In the genomic region with DNA sequence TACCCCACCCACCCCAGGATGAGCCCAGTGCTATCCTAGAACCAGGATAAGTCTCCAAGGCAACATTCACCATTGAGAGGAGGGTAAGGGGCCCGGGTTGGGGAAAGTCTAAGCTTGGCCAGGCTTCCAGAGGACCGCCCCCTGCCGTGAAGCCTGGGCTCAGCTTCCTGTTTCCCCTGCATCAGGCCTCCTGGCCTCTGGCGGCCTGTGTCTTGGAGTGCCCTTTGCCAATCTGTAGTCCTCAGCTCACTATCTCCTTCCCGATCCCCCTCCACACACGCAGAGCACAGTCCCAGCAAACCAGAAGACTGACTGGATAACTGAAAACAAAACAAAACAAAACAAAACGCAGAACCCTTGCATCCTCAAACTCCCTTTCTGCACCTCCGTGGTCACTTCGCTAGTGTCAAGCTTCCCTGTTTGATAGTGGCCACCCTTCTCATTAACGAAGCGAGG, we compare ENCODE assay signal across 8 mouse cellular contexts. TPM values are rescaled to one million over a fixed set of nuclear protein-coding genes. Genes with fewer than 3 reads are reported as not detected.
DNase-seq lines count a peak whose midpoint lies in the region; ATAC-seq and TF ChIP-seq lines count a peak whose summit lies in the region.

A gene (plus strand): TSS at position 406 of the 456 bp plus-strand sequence.

- H3K4me2 ChIP-seq in kidney, embryonic 14.5 days (replicated peaks; ENCODE audit: low read depth, low read length), result peak within 1 kb of the TSS; percentile 60

- H3K36me3 ChIP-seq in ES-E14 (ENCODE audit: control insufficient read depth, insufficient read depth, low read length, poor library complexity, severe bottlenecking), result peaks cover 17% of the 10 kb centered on the region
- peaks cover 28% of the 10 kb centered on the region for H3K36me3 ChIP-seq in heart, embryonic 10.5 days
- peaks cover 24% of the 10 kb centered on the region for H3K36me3 ChIP-seq in kidney, embryonic 14.5 days (ENCODE audit: control insufficient read depth, insufficient read depth, low read length)

- H3K9ac ChIP-seq in ES-E14 (ENCODE audit: insufficient read depth, low read depth, low read length, poor library complexity, severe bottlenecking), result peak within 1 kb of the TSS; percentile 81
- peak within 1 kb of the TSS; percentile 80 for H3K9ac ChIP-seq in kidney, embryonic 14.5 days (ENCODE audit: low read depth, low read length)

- H3K4me3 ChIP-seq in ES-E14 (ENCODE audit: insufficient read depth in 1 of 2, low read depth in 1 of 2, low read length in 2 of 2, poor library complexity in 1 of 2, severe bottlenecking in 1 of 2), result peak within 1 kb of the TSS; percentile 78 to 79
- peak within 1 kb of the TSS; percentile 80 for H3K4me3 ChIP-seq in heart, embryonic 10.5 days
- H3K4me3 ChIP-seq in kidney, embryonic 14.5 days (ENCODE audit: low read length), result peak within 1 kb of the TSS; percentile 61

- DNase-seq in 3T3-L1 (ENCODE audit: low read depth, low spot score), result peak; percentile 85
- no peak for DNase-seq in ES-E14 (ENCODE audit: low read depth, low spot score)
- peak; percentile 64 for DNase-seq in embryo, embryonic 11.5 days (ENCODE audit: low read depth, low spot score)
- DNase-seq in heart, embryonic 10.5 days (ENCODE audit: low spot score), result peak; percentile 94
- DNase-seq in lung, postnatal 14 days, result peak; percentile 63
- DNase-seq in retina, postnatal 1 day, result peak; percentile 93

- peak; percentile 24 for ATAC-seq in kidney, embryonic 14.5 days (ENCODE audit: low FRiP score, low TSS enrichment)
- no peak for ATAC-seq in frontal cortex, adult (ENCODE audit: low TSS enrichment)

- peak within 1 kb of the TSS; percentile 45 for H3K27ac ChIP-seq in ES-E14 (ENCODE audit: insufficient read depth, low read depth, low read length, poor library complexity, severe bottlenecking)
- H3K27ac ChIP-seq in heart, embryonic 10.5 days, result peak within 1 kb of the TSS; percentile 98
- peak within 1 kb of the TSS; percentile 100 for H3K27ac ChIP-seq in kidney, embryonic 14.5 days (ENCODE audit: low read depth, low read length)

- H3K27me3 ChIP-seq in heart, embryonic 10.5 days (ENCODE audit: insufficient read depth, poor library complexity, severe bottlenecking), result no peaks in the 10 kb centered on the region
- no peaks in the 10 kb centered on the region for H3K27me3 ChIP-seq in kidney, embryonic 14.5 days (ENCODE audit: control insufficient read depth, insufficient read depth, low read length)

- 1% methylated on average over 11 of the region's 11 CpGs for WGBS in heart, embryonic 10.5 days
- 3% methylated on average over 11 of the region's 11 CpGs for whole genome bisulfite sequencing in kidney, embryonic 14.5 days

- in situ Hi-C loops in ES-E14 (cut with MboI; ENCODE audit: low sequenced_read_pairs in 2 of 2, unreplicated experiment in 2 of 2), result no loop called here

- H3K9me3 ChIP-seq in ES-E14 (ENCODE audit: control insufficient read depth, insufficient read depth, low read depth, low read length), result no peaks in the 10 kb centered on the region
- no peaks in the 10 kb centered on the region for H3K9me3 ChIP-seq in heart, embryonic 10.5 days
- no peaks in the 10 kb centered on the region for H3K9me3 ChIP-seq in kidney, embryonic 14.5 days (ENCODE audit: control insufficient read depth, low read length)

- peaks cover 0 to 28% of the 10 kb centered on the region in 2 experiments for H3K4me1 ChIP-seq in ES-E14 (ENCODE audit: control insufficient read depth in 2 of 2, insufficient read depth in 2 of 2, low read length in 2 of 2, poor library complexity in 1 of 2)
- peaks cover 72% of the 10 kb centered on the region for H3K4me1 ChIP-seq in heart, embryonic 10.5 days
- H3K4me1 ChIP-seq in kidney, embryonic 14.5 days (ENCODE audit: control insufficient read depth, insufficient read depth, low read length), result peaks cover 36% of the 10 kb centered on the region

TF ChIP-seq in ES-E14, 5 proteins besides CTCF, POLR2A, EP300 and RAD21:
- TF ChIP-seq HCFC1 (IDR thresholded peaks at IDR 0.05; ENCODE audit: borderline replicate concordance, insufficient read depth, low read length) (no peak), ZC3H11A (IDR thresholded peaks at IDR 0.05; ENCODE audit: borderline replicate concordance, low read depth, low read length) (no peak), ZNF384 (IDR thresholded peaks at IDR 0.05; ENCODE audit: low read depth, low read length) (no peak), MAFK (IDR thresholded peaks at IDR 0.05; ENCODE audit: insufficient read depth, low read depth, low read length) (no peak), CHD2 (IDR thresholded peaks at IDR 0.05; ENCODE audit: low read depth, low read length) (no peak)

RNA-seq across cellular contexts. Expression of the gene that starts here (rescaled TPM):
- total RNA-seq in ES-E14 (2012; rRNA removed), result 113 and 133 TPM in 2 replicates
- 374 and 380 TPM in 2 replicates for polyA plus RNA-seq in heart, embryonic 10.5 days (2016; fragmentation: Nextera tagmentation; extraction: Ambion mirVana)
- polyA plus RNA-seq in kidney, embryonic 14.5 days (2014; fragmentation: Nextera tagmentation; extraction: Ambion mirVana), result 72.1 and 172 TPM in 2 replicates

Comparison
In these comparisons a context has a peak if more than half of its experiments do, and no peak if none do; other contexts are left out.
1. H3K27ac ChIP-seq: peak in every context shown above with its lines; median percentile 100 in kidney, embryonic 14.5 days; 98 in heart, embryonic 10.5 days; 45 in ES-E14.